Mouse (Mus musculus): ENCODE measurements around the gene Amdhd1. TPM values are rescaled to one million over a fixed set of nuclear protein-coding genes. Genes with fewer than 3 reads are reported as not detected.

The Amdhd1 gene
- polyA plus RNA-seq (2015; fragmentation: Nextera tagmentation; extraction: Ambion mirVana) = 0.11 and 0.19 TPM in 2 replicates

DNA sequence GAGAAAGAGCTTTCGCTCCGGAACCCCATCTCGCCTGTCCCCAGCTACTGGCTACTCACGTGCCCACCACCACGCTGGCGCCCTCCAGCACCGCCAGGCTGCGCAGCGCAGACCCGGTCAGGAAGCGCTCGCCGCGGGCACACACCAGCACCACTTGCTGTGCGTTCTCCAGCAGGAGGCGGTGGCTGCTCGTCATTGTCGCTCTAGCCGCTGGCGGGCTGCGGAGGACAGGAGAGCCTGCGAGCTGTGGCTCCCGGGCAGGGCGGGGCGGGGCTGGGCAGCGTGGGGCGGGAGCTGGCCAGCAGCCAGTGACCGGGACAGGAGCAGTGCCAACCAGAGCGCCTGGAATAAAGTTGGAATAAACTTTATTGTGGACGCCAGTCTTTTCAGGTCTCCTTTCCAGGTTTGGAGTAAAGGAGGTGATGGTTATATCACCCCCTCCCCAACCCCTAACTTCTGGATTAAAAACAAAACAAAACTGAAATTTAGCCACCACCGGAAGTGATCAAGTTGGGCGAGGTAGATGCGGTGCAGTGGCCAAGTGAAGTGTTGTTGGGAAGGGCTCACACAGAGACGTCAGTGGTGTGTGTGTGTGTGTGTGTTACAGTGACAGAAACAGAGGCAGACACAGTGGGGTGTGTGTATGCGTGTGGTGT, at the start of gene Amdhd1:
Gene Amdhd1, minus strand, starts transcription at position 259 of the 656 bp plus-strand sequence.

DNA sequence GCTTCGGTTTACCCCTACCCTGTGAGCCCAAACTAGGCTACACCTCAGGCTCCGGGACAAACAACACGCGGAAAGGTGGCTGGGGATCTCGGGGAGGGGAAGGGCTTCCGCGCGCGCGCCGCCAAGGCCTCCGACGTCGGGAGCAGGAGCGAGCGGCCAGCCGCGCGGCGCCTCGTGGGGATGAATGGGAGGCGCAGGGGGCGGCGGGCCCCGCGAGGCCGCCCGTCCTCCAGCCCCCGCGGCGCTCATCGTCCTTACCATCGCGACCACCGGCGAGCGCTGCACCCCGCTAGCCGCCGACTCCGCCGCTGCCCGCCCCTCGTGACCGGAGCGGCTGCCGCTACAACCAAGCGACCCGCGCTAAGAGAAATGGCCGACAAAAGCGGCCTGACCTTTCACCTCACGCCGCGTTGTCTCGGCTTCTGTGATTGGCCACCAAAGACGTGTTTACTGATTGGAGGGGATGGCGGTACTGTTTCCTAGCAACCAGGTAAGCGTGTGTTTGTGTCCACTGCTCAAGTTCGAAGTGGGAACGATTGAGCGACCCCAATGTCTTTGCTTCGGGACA, 49.5 kb upstream of the Amdhd1 start, which contains the start of gene Snrpf:
Gene Snrpf, minus strand, starts transcription at position 426 of the 568 bp plus-strand sequence.

DNA sequence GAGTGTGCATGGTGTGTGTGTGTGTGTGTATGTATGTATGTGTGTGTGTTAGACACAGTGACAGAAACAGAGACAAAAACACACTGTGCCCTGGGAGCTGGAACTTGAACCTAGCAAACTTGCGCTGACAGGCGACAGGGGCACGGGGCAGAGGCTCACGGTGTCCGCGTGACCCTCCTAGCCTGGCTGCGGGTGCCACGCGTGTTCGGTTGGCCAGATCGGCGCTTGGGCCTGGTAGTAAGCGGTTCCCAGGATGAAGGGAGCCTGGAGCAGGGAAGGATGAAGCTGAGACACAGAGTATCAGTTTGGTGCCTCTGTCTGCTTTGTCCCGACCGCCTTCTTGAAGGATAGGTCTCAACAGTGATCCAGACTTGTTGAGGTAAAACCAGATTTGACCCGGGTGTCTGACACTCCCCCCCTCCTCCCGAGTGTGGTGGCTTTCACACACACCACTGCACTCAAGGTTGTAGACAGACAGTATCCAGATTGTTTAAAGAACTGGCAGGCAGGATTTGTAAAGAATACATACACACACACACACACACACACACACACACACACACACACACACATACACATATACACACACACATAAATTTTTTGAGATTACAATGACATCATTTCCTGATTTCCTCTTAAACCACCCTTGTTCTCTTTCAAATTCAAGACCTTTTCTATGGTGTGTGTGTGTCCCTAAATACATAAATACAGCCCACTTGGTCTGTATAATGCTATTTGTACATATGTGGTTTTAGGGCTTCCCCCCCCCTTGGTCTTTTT, 788 bp upstream of the Amdhd1 start, which contains the start of gene Ccdc38:
Gene Ccdc38, plus strand, starts transcription at position 202 of the 780 bp plus-strand sequence.

DNA sequence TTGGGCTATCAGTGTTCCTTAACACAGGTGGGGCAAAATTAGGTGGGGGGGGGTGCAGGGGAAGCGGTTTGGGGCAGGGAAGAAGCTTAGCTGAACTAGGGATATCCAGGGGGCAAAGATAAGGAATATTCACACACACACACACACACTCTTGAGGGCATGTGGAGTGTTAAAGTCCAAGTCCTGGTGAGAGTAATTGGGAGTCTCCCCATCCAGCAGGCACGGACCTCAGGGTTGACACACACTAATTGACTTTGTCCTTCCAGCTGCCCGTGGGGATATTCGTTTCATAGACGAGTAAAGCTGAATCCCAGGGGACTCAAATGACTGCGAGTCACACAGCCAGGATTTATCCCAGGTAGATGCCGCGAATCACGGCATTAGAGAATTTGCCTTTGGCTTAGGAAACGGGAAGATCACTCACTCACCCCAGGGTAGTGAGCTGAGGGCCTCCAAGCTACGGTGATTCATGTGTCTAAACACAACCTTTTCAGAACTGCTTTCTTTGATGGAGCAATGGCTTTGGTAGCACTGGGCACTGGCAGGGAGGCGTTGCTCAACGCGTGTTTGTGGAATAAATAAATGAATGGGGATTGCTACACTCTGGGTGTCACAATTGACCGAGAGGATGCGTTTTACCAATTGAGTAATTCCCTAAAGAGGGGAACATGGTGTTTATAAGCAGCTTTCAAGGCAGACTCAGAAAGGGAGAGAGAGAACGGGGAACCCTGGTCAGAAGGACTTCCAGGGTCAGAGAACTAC, 51.6 kb downstream of the Amdhd1 start, which contains the start of gene Hal:
Gene Hal, plus strand, starts transcription at position 703 of the 762 bp plus-strand sequence.

Other genes starting within 250 kb of the Amdhd1 start
- 13.4 and 17.3 TPM in 2 replicates for gene Elk3, start 228.9 kb downstream of the Amdhd1 start, polyA plus RNA-seq (2015; fragmentation: Nextera tagmentation; extraction: Ambion mirVana)
- gene Lta4h, start 86.6 kb downstream of the Amdhd1 start, polyA plus RNA-seq (2015; fragmentation: Nextera tagmentation; extraction: Ambion mirVana) = 106 and 125 TPM in 2 replicates
- 0.57 and 0.85 TPM in 2 replicates for gene Hal, start 51.3 kb downstream of the Amdhd1 start, polyA plus RNA-seq (2015; fragmentation: Nextera tagmentation; extraction: Ambion mirVana)
- gene Ccdc38, start 599 bp upstream of the Amdhd1 start, polyA plus RNA-seq (2015; fragmentation: Nextera tagmentation; extraction: Ambion mirVana) = 0.13 and 0.62 TPM in 2 replicates
- 119 and 131 TPM in 2 replicates for gene Snrpf, start 49.7 kb upstream of the Amdhd1 start, polyA plus RNA-seq (2015; fragmentation: Nextera tagmentation; extraction: Ambion mirVana)
- gene Ntn4, start 100.6 kb upstream of the Amdhd1 start, polyA plus RNA-seq (2015; fragmentation: Nextera tagmentation; extraction: Ambion mirVana) = 0.78 and 0.88 TPM in 2 replicates